Mouse (Mus musculus) embryo, embryonic 9.5 days (tissue): Measurements from ENCODE around the gene Prune1.
"Not testable (repeated sequence)": the region's sequence is repeated elsewhere in the genome, so short reads cannot be mapped to it uniquely, and the experiment has no call there.

ENCODE experiments used
- DNase-seq: peaks from one replicate; pipeline ENCODE4 v3.0.0-alpha.2; 2017; ENCODE audit errors: extremely low spot score

Prune1 gene

GRCm38 (mm10) chr3:95212889-95213608 lies 68.8 kb downstream of the Prune1 start:
- not testable (repeated sequence) for DNase-seq

GRCm38 (mm10) chr3:95210585-95210984 lies 71.3 kb downstream of the Prune1 start:
- DNase-seq = no peak

GRCm38 (mm10) chr3:95208286-95208685 lies 73.6 kb downstream of the Prune1 start:
- no peak for DNase-seq

- DNase-seq = no peak
These were observed 78.0 kb downstream of the Prune1 start for GRCm38 (mm10) chr3:95203880-95204279.
